Mouse (Mus musculus) liver, embryonic 13.5 days (tissue): ENCODE data around the gene Syne3. TPM values are rescaled to one million over a fixed set of nuclear protein-coding genes. Genes with fewer than 3 reads are reported as not detected.

Experiments used
- ATAC-seq: fragments of 200-750 bp; cut with Nextera tagmentation; 2 replicates; pipeline ENCODE4 v1.8.0; 2017; ENCODE audit warnings: low read depth, mild to moderate bottlenecking, moderate number of reproducible peaks, moderate library complexity
- DNase-seq: peaks from one replicate; pipeline ENCODE4 v3.0.0; 2022
- H3K27ac ChIP-seq: fragments of 300-500 bp; sonication (generic); 2 replicates; pipeline ENCODE4 v1.5.1; 2015; ENCODE audit warnings: moderate library complexity, mild to moderate bottlenecking, inconsistent platforms
- H3K27me3 ChIP-seq: fragments of 300-500 bp; sonication (generic); 2 replicates; pipeline ENCODE4 v1.6.1; 2015; ENCODE audit warnings: mild to moderate bottlenecking, inconsistent platforms
- H3K36me3 ChIP-seq: fragments of 300-500 bp; sonication (generic); 2 replicates; pipeline ENCODE4 v1.6.1; 2015; ENCODE audit warnings: mild to moderate bottlenecking, inconsistent platforms
- H3K4me1 ChIP-seq: fragments of 300-500 bp; sonication (generic); replicated peaks from 2 replicates; pipeline ENCODE4 v1.6.1; 2015; ENCODE audit warnings: inconsistent platforms
- H3K4me2 ChIP-seq: fragments of 300-500 bp; sonication (generic); 2 replicates; pipeline ENCODE4 v1.6.1; 2015; ENCODE audit warnings: inconsistent platforms, mild to moderate bottlenecking, moderate library complexity
- H3K4me3 ChIP-seq: fragments of 300-500 bp; sonication (generic); replicated peaks from 2 replicates; pipeline ENCODE4 v1.5.1; 2015; ENCODE audit warnings: mild to moderate bottlenecking, inconsistent platforms
- H3K9ac ChIP-seq: fragments of 300-500 bp; sonication (generic); 2 replicates; pipeline ENCODE4 v1.6.1; 2015; ENCODE audit warnings: mild to moderate bottlenecking, inconsistent platforms
- H3K9me3 ChIP-seq: fragments of 300-500 bp; sonication (generic); replicated peaks from 2 replicates; pipeline ENCODE4 v1.6.1; 2016; ENCODE audit warnings: inconsistent platforms
- WGBS: fragments of 180-500 bp; shearing (Covaris S2); methylation state at CpG from one replicate; pipeline ENCODE4 v1.1.7; 2015; ENCODE audit not compliant: insufficient replicate concordance; 5-methylcytosine and 5-hydroxymethylcytosine counted together
- polyA plus RNA-seq: library from polyadenylated mRNA; unstranded; fragments of >200 nt; fragmentation: Nextera tagmentation; extraction: Ambion mirVana; gene quantifications from 2 replicates; pipeline ENCODE4 v1.2.1, GENCODE M21; 2015

Syne3 gene
- polyA plus RNA-seq, 1 experiment from 2014 or later: 2.0 TPM

- H3K4me1 ChIP-seq: peaks cover 93% of the 10 kb centered on the region
- peak overlapping the region; percentile 84 for H3K4me3 ChIP-seq
- no peaks in the 10 kb centered on the region for H3K36me3 ChIP-seq
- H3K9me3 ChIP-seq: no peaks in the 10 kb centered on the region
- H3K9ac ChIP-seq: peak overlapping the region; percentile 84
- H3K27ac ChIP-seq: peak overlapping the region; percentile 96; the same call in 1 of the 2 replicates
- ATAC-seq (no peak), DNase-seq (no peak)
- WGBS: 57% methylated on average over 2 of the region's 2 CpGs
- peak overlapping the region; percentile 95 for H3K4me2 ChIP-seq
- H3K27me3 ChIP-seq: no peaks in the 10 kb centered on the region
Measured at GRCm38 (mm10) chr12:105008150-105008549, 1.5 kb downstream of the Syne3 start.

- DNase-seq (no peak), ATAC-seq (no peak)
- Histone ChIP-seq H3K4me1 (peaks cover 93% of the 10 kb centered on the region), H3K9ac (0 out of 2 replicates have a peak overlapping the region, but pooled peaks have one; percentile 36), H3K27me3 (no peaks in the 10 kb centered on the region), H3K4me3 (no peak overlapping the region), H3K27ac (peak overlapping the region; percentile 41; the same call in 1 of the 2 replicates), H3K36me3 (no peaks in the 10 kb centered on the region), H3K9me3 (no peaks in the 10 kb centered on the region), H3K4me2 (no peak overlapping the region)
- 17% methylated on average over 2 of the region's 2 CpGs for WGBS
Measured at GRCm38 (mm10) chr12:105005715-105005972, 4.0 kb downstream of the Syne3 start.

- Histone ChIP-seq H3K4me3 (no peak overlapping the region), H3K9me3 (no peaks in the 10 kb centered on the region), H3K36me3 (no peaks in the 10 kb centered on the region), H3K9ac (peak overlapping the region; percentile 36; the same call in 1 of the 2 replicates), H3K4me2 (no peak overlapping the region), H3K27ac (peak overlapping the region; percentile 41; the same call in 1 of the 2 replicates), H3K4me1 (peaks cover 93% of the 10 kb centered on the region), H3K27me3 (no peaks in the 10 kb centered on the region)
- WGBS: 65% methylated on average over 22 of the region's 22 CpGs
- no peak for ATAC-seq
- DNase-seq: no peak
Measured at GRCm38 (mm10) chr12:105004956-105005714, 4.5 kb downstream of the Syne3 start.

GRCm38 (mm10) chr12:105003715-105004114 is 5.9 kb downstream of the Syne3 start:
- Histone ChIP-seq H3K4me1 (peaks cover 98% of the 10 kb centered on the region), H3K9me3 (no peaks in the 10 kb centered on the region), H3K27ac (0 out of 2 replicates have a peak overlapping the region, but pooled peaks have one; percentile 32), H3K4me3 (no peak overlapping the region), H3K4me2 (no peak overlapping the region), H3K36me3 (no peaks in the 10 kb centered on the region), H3K27me3 (no peaks in the 10 kb centered on the region), H3K9ac (no peak overlapping the region)
- ATAC-seq (no peak), DNase-seq (no peak)
- 51% methylated on average over 3 of the region's 3 CpGs for whole genome bisulfite sequencing

GRCm38 (mm10) chr12:105003158-105003557 is 6.5 kb downstream of the Syne3 start:
- Histone ChIP-seq H3K27ac (peak overlapping the region; percentile 32; the same call in 1 of the 2 replicates), H3K9me3 (no peaks in the 10 kb centered on the region), H3K4me3 (no peak overlapping the region), H3K4me2 (peak overlapping the region; percentile 32), H3K36me3 (no peaks in the 10 kb centered on the region), H3K27me3 (no peaks in the 10 kb centered on the region), H3K4me1 (peaks cover 98% of the 10 kb centered on the region), H3K9ac (peak overlapping the region; percentile 51; the same call in 1 of the 2 replicates)
- 52% methylated on average over 9 of the region's 9 CpGs for WGBS
- DNase-seq (no peak), ATAC-seq (no peak)

GRCm38 (mm10) chr12:105002340-105003132 is 7.1 kb downstream of the Syne3 start:
- WGBS: 40% methylated on average over 10 of the region's 10 CpGs
- H3K27ac ChIP-seq: peak overlapping the region; percentile 32
- peak overlapping the region; percentile 32 for H3K4me2 ChIP-seq
- peak overlapping the region; percentile 51 for H3K9ac ChIP-seq
- ATAC-seq (peak; percentile 49), DNase-seq (no peak)
- H3K36me3 ChIP-seq: no peaks in the 10 kb centered on the region
- no peaks in the 10 kb centered on the region for H3K9me3 ChIP-seq
- no peaks in the 10 kb centered on the region for H3K27me3 ChIP-seq
- H3K4me3 ChIP-seq: no peak overlapping the region
- peaks cover 98% of the 10 kb centered on the region for H3K4me1 ChIP-seq

- 0 out of 2 replicates have a peak overlapping the region, but pooled peaks have one; percentile 11 for H3K9ac ChIP-seq
- H3K9me3 ChIP-seq: no peaks in the 10 kb centered on the region
- peak overlapping the region; percentile 47 for H3K27ac ChIP-seq
- ATAC-seq: no peak
- 0 out of 2 replicates have a peak, but pooled peaks cover 2% of the 10 kb centered on the region for H3K36me3 ChIP-seq
- WGBS: 44% methylated on average over 9 of the region's 9 CpGs
- H3K4me3 ChIP-seq: no peak overlapping the region
- peaks cover 100% of the 10 kb centered on the region for H3K4me1 ChIP-seq
- DNase-seq: no peak
- no peaks in the 10 kb centered on the region for H3K27me3 ChIP-seq
- no peak overlapping the region for H3K4me2 ChIP-seq
Measured at GRCm38 (mm10) chr12:105001317-105001716, 8.3 kb downstream of the Syne3 start.

GRCm38 (mm10) chr12:105000487-105001283 is 8.9 kb downstream of the Syne3 start:
- H3K9me3 ChIP-seq: no peaks in the 10 kb centered on the region
- H3K27ac ChIP-seq: peak overlapping the region; percentile 47
- no peak for ATAC-seq
- no peak overlapping the region for H3K9ac ChIP-seq
- no peak for DNase-seq
- no peak overlapping the region for H3K4me2 ChIP-seq
- H3K4me1 ChIP-seq: peaks cover 100% of the 10 kb centered on the region
- H3K4me3 ChIP-seq: no peak overlapping the region
- no peaks in the 10 kb centered on the region for H3K27me3 ChIP-seq
- 54% methylated on average over 9 of the region's 9 CpGs for WGBS
- 0 out of 2 replicates have a peak, but pooled peaks cover 4% of the 10 kb centered on the region for H3K36me3 ChIP-seq

GRCm38 (mm10) chr12:104999171-104999570 is 10.4 kb downstream of the Syne3 start:
- WGBS: 49% methylated on average over 8 of the region's 8 CpGs
- no peak for ATAC-seq
- Histone ChIP-seq H3K27me3 (no peaks in the 10 kb centered on the region), H3K36me3 (0 out of 2 replicates have a peak, but pooled peaks cover 4% of the 10 kb centered on the region), H3K9ac (no peak overlapping the region), H3K4me1 (peaks cover 96% of the 10 kb centered on the region), H3K4me3 (no peak overlapping the region), H3K4me2 (no peak overlapping the region), H3K9me3 (no peaks in the 10 kb centered on the region), H3K27ac (peak overlapping the region; percentile 55; the same call in 1 of the 2 replicates)
- no peak for DNase-seq

GRCm38 (mm10) chr12:104998541-104998940 is 11.1 kb downstream of the Syne3 start:
- DNase-seq: no peak
- 0 out of 2 replicates have a peak overlapping the region, but pooled peaks have one; percentile 26 for H3K9ac ChIP-seq
- 0 out of 2 replicates have a peak, but pooled peaks cover 4% of the 10 kb centered on the region for H3K36me3 ChIP-seq
- H3K27ac ChIP-seq: peak overlapping the region; percentile 55; the same call in 1 of the 2 replicates
- H3K4me2 ChIP-seq: no peak overlapping the region
- no peak overlapping the region for H3K4me3 ChIP-seq
- H3K4me1 ChIP-seq: peaks cover 90% of the 10 kb centered on the region
- H3K27me3 ChIP-seq: no peaks in the 10 kb centered on the region
- H3K9me3 ChIP-seq: no peaks in the 10 kb centered on the region
- ATAC-seq: no peak
- WGBS: 37% methylated on average over 6 of the region's 6 CpGs
